Mouse (Mus musculus): ENCODE data around the gene Slc24a3.

Slc24a3 gene

GRCm38 (mm10) chr2:145610796-145611705 is 443.5 kb downstream of the Slc24a3 start:
- TF ChIP-seq GATA4 (IDR thresholded peaks at IDR 0.05; ENCODE audit: insufficient replicate concordance, low read length): no peak

- TF ChIP-seq GATA4 (IDR thresholded peaks at IDR 0.05; ENCODE audit: insufficient replicate concordance, low read length): no peak
Observed at GRCm38 (mm10) chr2:145612937-145613336, 445.4 kb downstream of the Slc24a3 start.

GRCm38 (mm10) chr2:145613705-145614104 is 446.2 kb downstream of the Slc24a3 start:
- TF ChIP-seq GATA4 (IDR thresholded peaks at IDR 0.05; ENCODE audit: insufficient replicate concordance, low read length): no peak

GRCm38 (mm10) chr2:145619688-145620087 is 452.1 kb downstream of the Slc24a3 start:
- no peak for TF ChIP-seq GATA4 (IDR thresholded peaks at IDR 0.05; ENCODE audit: insufficient replicate concordance, low read length)

- TF ChIP-seq GATA4 (IDR thresholded peaks at IDR 0.05; ENCODE audit: insufficient replicate concordance, low read length): no peak
Observed at GRCm38 (mm10) chr2:145620709-145621108, 453.2 kb downstream of the Slc24a3 start.

- TF ChIP-seq GATA4 (IDR thresholded peaks at IDR 0.05; ENCODE audit: insufficient replicate concordance, low read length): no peak
Observed at GRCm38 (mm10) chr2:145621119-145621518, 453.6 kb downstream of the Slc24a3 start.

- TF ChIP-seq GATA4 (IDR thresholded peaks at IDR 0.05; ENCODE audit: insufficient replicate concordance, low read length): no peak
Observed at GRCm38 (mm10) chr2:145631123-145631798, 463.7 kb downstream of the Slc24a3 start.

- TF ChIP-seq GATA4 (IDR thresholded peaks at IDR 0.05; ENCODE audit: insufficient replicate concordance, low read length): no peak
Observed at GRCm38 (mm10) chr2:145631799-145632174, 464.2 kb downstream of the Slc24a3 start.

- TF ChIP-seq GATA4 (IDR thresholded peaks at IDR 0.05; ENCODE audit: insufficient replicate concordance, low read length): no peak
Observed at GRCm38 (mm10) chr2:145633811-145634210, 466.3 kb downstream of the Slc24a3 start.

- no peak for TF ChIP-seq GATA4 (IDR thresholded peaks at IDR 0.05; ENCODE audit: insufficient replicate concordance, low read length)
Observed at GRCm38 (mm10) chr2:145640255-145640984, 472.9 kb downstream of the Slc24a3 start.

- TF ChIP-seq GATA4 (IDR thresholded peaks at IDR 0.05; ENCODE audit: insufficient replicate concordance, low read length): no peak
Observed at GRCm38 (mm10) chr2:145655373-145655960, 487.9 kb downstream of the Slc24a3 start.

GRCm38 (mm10) chr2:145656121-145656520 is 488.6 kb downstream of the Slc24a3 start:
- TF ChIP-seq GATA4 (IDR thresholded peaks at IDR 0.05; ENCODE audit: insufficient replicate concordance, low read length): no peak

GRCm38 (mm10) chr2:145656716-145657115 is 489.2 kb downstream of the Slc24a3 start:
- no peak for TF ChIP-seq GATA4 (IDR thresholded peaks at IDR 0.05; ENCODE audit: insufficient replicate concordance, low read length)

- no peak for TF ChIP-seq GATA4 (IDR thresholded peaks at IDR 0.05; ENCODE audit: insufficient replicate concordance, low read length)
Observed at GRCm38 (mm10) chr2:145661242-145661641, 493.7 kb downstream of the Slc24a3 start.

- TF ChIP-seq GATA4 (IDR thresholded peaks at IDR 0.05; ENCODE audit: insufficient replicate concordance, low read length): no peak
Observed at GRCm38 (mm10) chr2:145663899-145664298, 496.3 kb downstream of the Slc24a3 start.

Measured in liver, adult (tissue).